Mouse (Mus musculus): ENCODE results near the gene Brd9. TPM values are rescaled to one million over a fixed set of nuclear protein-coding genes. Genes with fewer than 3 reads are reported as not detected.
"Not testable (repeated sequence)": the region's sequence is repeated elsewhere in the genome, so short reads cannot be mapped to it uniquely, and the experiment has no call there.

The Brd9 gene
- polyA plus RNA-seq, 1 experiment from 2014 or later, result 55.3 TPM

DNA sequence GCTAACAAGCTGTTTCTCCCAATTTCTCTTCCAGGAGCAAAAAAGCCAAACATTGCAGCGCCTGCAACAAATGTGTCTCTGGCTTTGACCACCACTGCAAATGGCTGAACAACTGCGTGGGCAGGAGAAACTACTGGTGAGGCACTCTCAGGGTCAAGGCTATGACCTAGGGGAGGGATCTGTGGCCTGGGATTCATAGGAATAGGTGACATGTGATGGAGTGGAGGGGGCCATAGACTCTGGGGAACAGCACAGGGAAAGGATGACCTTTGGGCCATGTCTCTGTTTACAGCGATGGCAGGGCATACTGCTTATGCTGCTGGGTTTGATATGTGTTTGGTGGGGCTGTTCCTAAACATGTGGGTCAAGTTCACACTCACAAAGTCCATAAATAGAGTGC, 36.9 kb downstream of the Brd9 start:
- Histone ChIP-seq H3K9ac (ENCODE audit: low read length) (no peak overlapping the region), H3K4me3 (ENCODE audit: low read length) (no peak overlapping the region), H3K36me3 (ENCODE audit: control insufficient read depth, insufficient read depth, low read length) (no peaks in the 10 kb centered on the region), H3K4me2 (ENCODE audit: low read depth, low read length) (no peak overlapping the region), H3K27ac (ENCODE audit: low read length) (no peak overlapping the region), H3K4me1 (replicated peaks; ENCODE audit: control insufficient read depth, insufficient read depth, low read length) (peaks cover 7% of the 10 kb centered on the region), H3K27me3 (ENCODE audit: control insufficient read depth, insufficient read depth, low read depth, low read length) (no peaks in the 10 kb centered on the region), H3K9me3 (ENCODE audit: control insufficient read depth, low read length) (no peaks in the 10 kb centered on the region)
- no peak for ATAC-seq (ENCODE audit: low read depth)
- 74% methylated on average over 3 of the region's 3 CpGs for WGBS

DNA sequence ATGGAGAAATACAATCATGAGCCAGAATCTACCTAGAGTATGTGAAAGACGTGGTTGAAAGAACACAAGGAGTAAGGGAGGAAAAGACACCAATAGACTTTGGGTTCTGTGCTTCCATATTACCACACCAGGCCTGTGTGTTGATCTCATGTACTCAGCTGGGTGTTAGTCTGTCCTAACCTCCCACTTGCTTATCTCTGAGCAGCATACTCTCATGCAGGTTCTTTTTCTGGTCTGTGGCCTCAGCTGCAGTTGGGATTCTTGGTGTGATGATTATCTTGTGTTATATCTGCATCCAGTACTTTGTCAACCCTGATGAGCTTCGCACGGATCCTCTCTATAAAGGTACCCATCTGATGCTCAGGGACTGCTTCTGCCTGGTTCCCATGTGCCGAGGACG, 39.3 kb downstream of the Brd9 start:
- Histone ChIP-seq H3K4me3 (ENCODE audit: low read length) (no peak overlapping the region), H3K9ac (ENCODE audit: low read length) (no peak overlapping the region), H3K9me3 (ENCODE audit: control insufficient read depth, low read length) (no peaks in the 10 kb centered on the region), H3K4me1 (replicated peaks; ENCODE audit: control insufficient read depth, insufficient read depth, low read length) (no peaks in the 10 kb centered on the region), H3K27me3 (ENCODE audit: control insufficient read depth, insufficient read depth, low read depth, low read length) (no peaks in the 10 kb centered on the region), H3K36me3 (ENCODE audit: control insufficient read depth, insufficient read depth, low read length) (no peaks in the 10 kb centered on the region), H3K4me2 (ENCODE audit: low read depth, low read length) (no peak overlapping the region), H3K27ac (ENCODE audit: low read length) (no peak overlapping the region)
- 80% methylated on average over 5 of the region's 5 CpGs for WGBS
- ATAC-seq (ENCODE audit: low read depth), result no peak

DNA sequence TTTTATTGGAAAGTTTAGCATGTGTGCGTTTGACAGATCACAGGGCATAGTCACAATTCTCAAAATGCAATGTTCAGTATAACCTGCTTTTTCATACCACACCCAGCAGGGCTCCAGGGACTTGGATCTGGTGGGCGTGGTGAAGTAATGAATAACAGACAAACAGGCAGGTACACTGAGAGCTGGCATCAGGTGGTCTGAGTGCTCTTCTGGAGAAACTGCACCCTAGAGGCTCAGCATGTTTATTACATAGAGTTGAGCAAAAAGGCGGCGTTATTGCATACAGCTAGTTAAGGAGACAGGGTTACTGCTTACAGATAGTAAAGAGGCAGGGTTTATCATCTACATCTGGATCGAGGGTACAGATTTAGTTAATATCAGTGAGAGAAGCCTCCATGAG, 52.7 kb downstream of the Brd9 start:
- H3K27me3 ChIP-seq (ENCODE audit: control insufficient read depth, insufficient read depth, low read depth, low read length), result no peaks in the 10 kb centered on the region
- H3K27ac ChIP-seq (ENCODE audit: low read length), result no peak overlapping the region
- H3K9me3 ChIP-seq (ENCODE audit: control insufficient read depth, low read length), result no peaks in the 10 kb centered on the region
- no peak for ATAC-seq (ENCODE audit: low read depth)
- H3K4me1 ChIP-seq (replicated peaks; ENCODE audit: control insufficient read depth, insufficient read depth, low read length), result no peaks in the 10 kb centered on the region
- no peaks in the 10 kb centered on the region for H3K36me3 ChIP-seq (ENCODE audit: control insufficient read depth, insufficient read depth, low read length)
- H3K4me3 ChIP-seq (ENCODE audit: low read length), result no peak overlapping the region
- no peak overlapping the region for H3K4me2 ChIP-seq (ENCODE audit: low read depth, low read length)
- WGBS, result 76% methylated on average over 5 of the region's 5 CpGs
- no peak overlapping the region for H3K9ac ChIP-seq (ENCODE audit: low read length)

DNA sequence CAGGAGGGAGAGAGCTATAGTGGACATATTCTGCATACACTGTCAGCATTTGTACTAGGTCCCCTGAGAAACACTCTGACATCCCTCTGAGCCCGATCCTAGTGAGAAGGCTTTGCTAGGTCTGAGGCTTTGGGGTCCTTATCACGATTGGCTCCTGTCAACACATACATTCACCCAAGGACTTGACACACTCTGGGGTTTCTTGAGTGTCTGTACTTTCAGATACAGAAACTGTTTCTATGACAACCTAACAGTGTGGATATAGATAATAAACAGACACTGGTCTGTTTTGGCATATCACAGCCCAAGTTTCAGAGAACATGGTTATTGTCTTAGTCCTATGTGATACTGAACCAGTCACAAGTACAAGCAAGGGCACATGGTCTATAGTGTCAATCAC, 53.1 kb downstream of the Brd9 start:
- H3K9ac ChIP-seq (ENCODE audit: low read length), result no peak overlapping the region
- H3K4me3 ChIP-seq (ENCODE audit: low read length), result no peak overlapping the region
- no peaks in the 10 kb centered on the region for H3K36me3 ChIP-seq (ENCODE audit: control insufficient read depth, insufficient read depth, low read length)
- WGBS, result 33% methylated on average over 2 of the region's 2 CpGs
- H3K9me3 ChIP-seq (ENCODE audit: control insufficient read depth, low read length), result no peaks in the 10 kb centered on the region
- no peaks in the 10 kb centered on the region for H3K4me1 ChIP-seq (replicated peaks; ENCODE audit: control insufficient read depth, insufficient read depth, low read length)
- H3K27ac ChIP-seq (ENCODE audit: low read length), result no peak overlapping the region
- H3K4me2 ChIP-seq (ENCODE audit: low read depth, low read length), result no peak overlapping the region
- H3K27me3 ChIP-seq (ENCODE audit: control insufficient read depth, insufficient read depth, low read depth, low read length), result no peaks in the 10 kb centered on the region
- no peak for ATAC-seq (ENCODE audit: low read depth)

DNA sequence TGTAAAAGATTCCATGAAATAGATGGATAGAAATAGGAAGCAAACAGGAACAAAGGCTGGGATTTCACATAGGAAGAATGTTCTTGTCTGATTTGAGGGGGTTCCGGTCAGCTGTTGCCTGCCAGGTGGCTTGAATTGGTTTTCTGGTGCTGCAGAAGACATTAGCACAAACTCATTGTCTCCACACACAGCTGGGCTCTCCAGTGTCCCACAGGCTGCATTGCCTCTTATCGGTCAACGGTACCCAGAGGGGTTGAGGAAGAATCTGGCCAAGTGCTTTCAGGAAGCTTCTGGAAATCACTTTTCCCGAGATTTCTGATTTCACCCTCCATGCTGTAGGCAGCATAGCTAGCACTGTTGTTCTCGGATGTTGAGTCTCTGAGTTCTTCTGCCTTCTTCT, 53.7 kb downstream of the Brd9 start:
- no peaks in the 10 kb centered on the region for H3K9me3 ChIP-seq (ENCODE audit: control insufficient read depth, low read length)
- H3K9ac ChIP-seq (ENCODE audit: low read length), result no peak overlapping the region
- no peak overlapping the region for H3K4me3 ChIP-seq (ENCODE audit: low read length)
- no peaks in the 10 kb centered on the region for H3K36me3 ChIP-seq (ENCODE audit: control insufficient read depth, insufficient read depth, low read length)
- no peak for ATAC-seq (ENCODE audit: low read depth)
- H3K4me2 ChIP-seq (ENCODE audit: low read depth, low read length), result no peak overlapping the region
- WGBS, result 74% methylated on average over 5 of the region's 5 CpGs
- no peaks in the 10 kb centered on the region for H3K4me1 ChIP-seq (replicated peaks; ENCODE audit: control insufficient read depth, insufficient read depth, low read length)
- no peak overlapping the region for H3K27ac ChIP-seq (ENCODE audit: low read length)
- no peaks in the 10 kb centered on the region for H3K27me3 ChIP-seq (ENCODE audit: control insufficient read depth, insufficient read depth, low read depth, low read length)

DNA sequence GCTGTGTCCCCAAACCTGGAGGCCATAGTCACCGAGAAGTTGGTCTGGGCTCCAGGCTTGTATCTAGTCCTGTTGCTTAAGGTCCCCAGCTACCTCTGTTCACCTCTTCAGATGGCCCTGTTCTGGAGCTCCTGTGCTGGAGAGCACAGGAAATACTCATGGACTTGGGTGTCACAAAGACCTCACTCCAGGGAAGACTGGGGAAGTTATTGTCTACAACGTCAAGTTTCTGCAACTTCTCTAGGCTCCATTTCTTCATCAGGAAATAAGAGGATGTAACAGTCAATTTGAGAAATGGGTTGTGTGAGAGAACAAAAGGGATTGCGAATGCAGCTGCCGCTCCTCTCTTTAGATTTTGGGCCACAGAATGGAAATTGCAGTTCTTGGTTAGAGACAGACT, 58.8 kb downstream of the Brd9 start:
- no peaks in the 10 kb centered on the region for H3K36me3 ChIP-seq (ENCODE audit: control insufficient read depth, insufficient read depth, low read length)
- no peak overlapping the region for H3K4me3 ChIP-seq (ENCODE audit: low read length)
- ATAC-seq (ENCODE audit: low read depth), result no peak
- no peaks in the 10 kb centered on the region for H3K9me3 ChIP-seq (ENCODE audit: control insufficient read depth, low read length)
- H3K9ac ChIP-seq (ENCODE audit: low read length), result no peak overlapping the region
- no peak overlapping the region for H3K27ac ChIP-seq (ENCODE audit: low read length)
- no peaks in the 10 kb centered on the region for H3K4me1 ChIP-seq (replicated peaks; ENCODE audit: control insufficient read depth, insufficient read depth, low read length)
- WGBS, result 70% methylated on average over 4 of the region's 4 CpGs
- H3K4me2 ChIP-seq (ENCODE audit: low read depth, low read length), result no peak overlapping the region
- no peaks in the 10 kb centered on the region for H3K27me3 ChIP-seq (ENCODE audit: control insufficient read depth, insufficient read depth, low read depth, low read length)

DNA sequence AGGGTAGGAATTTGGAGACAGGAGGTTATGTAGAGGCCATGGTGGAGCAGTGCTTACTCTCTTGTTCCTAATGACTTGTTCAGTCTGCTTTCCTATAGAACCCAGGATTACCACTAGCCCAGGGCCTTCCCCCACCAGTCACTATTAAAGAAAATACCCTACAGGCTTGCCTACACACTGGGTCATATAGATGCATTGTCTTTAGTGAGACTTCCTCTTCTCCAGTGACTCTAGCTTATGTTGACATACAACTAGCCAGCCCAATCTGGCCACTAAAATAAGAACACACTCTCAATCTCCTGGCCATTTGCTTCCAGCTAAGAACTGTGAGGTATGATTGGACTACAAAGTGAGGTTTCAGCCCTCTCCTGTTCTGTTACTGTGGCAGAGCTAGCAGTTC, 62.9 kb downstream of the Brd9 start:
- no peak for ATAC-seq (ENCODE audit: low read depth)
- Histone ChIP-seq H3K4me1 (replicated peaks; ENCODE audit: control insufficient read depth, insufficient read depth, low read length) (no peaks in the 10 kb centered on the region), H3K4me2 (ENCODE audit: low read depth, low read length) (no peak overlapping the region), H3K36me3 (ENCODE audit: control insufficient read depth, insufficient read depth, low read length) (no peaks in the 10 kb centered on the region), H3K27ac (ENCODE audit: low read length) (no peak overlapping the region), H3K27me3 (ENCODE audit: control insufficient read depth, insufficient read depth, low read depth, low read length) (no peaks in the 10 kb centered on the region), H3K9ac (ENCODE audit: low read length) (no peak overlapping the region), H3K9me3 (ENCODE audit: control insufficient read depth, low read length) (no peaks in the 10 kb centered on the region), H3K4me3 (ENCODE audit: low read length) (no peak overlapping the region)

DNA sequence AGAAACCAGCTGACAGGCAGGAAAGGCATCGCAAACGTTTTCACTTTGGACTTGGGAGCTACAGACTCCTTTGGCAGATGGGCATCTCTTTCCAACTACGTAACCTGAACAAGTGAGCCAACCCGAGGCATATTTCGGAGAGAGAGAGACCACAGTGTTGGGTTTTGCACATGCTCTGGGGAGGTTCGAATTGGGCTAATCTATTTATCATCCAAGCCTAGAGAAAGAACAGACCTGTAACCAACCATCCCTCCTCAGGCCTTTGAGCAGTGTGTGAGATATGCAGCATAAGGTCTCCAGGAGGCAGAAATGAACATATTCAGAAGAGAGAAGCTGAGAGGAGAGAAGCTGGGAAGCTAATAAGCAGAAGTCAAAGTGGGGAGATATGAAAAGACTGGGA, 63.4 kb downstream of the Brd9 start:
- H3K4me2 ChIP-seq (ENCODE audit: low read depth, low read length), result no peak overlapping the region
- ATAC-seq (ENCODE audit: low read depth), result no peak
- no peak overlapping the region for H3K4me3 ChIP-seq (ENCODE audit: low read length)
- H3K9me3 ChIP-seq (ENCODE audit: control insufficient read depth, low read length), result no peaks in the 10 kb centered on the region
- WGBS, result 75% methylated on average over 6 of the region's 6 CpGs
- H3K36me3 ChIP-seq (ENCODE audit: control insufficient read depth, insufficient read depth, low read length), result no peaks in the 10 kb centered on the region
- no peak overlapping the region for H3K27ac ChIP-seq (ENCODE audit: low read length)
- H3K9ac ChIP-seq (ENCODE audit: low read length), result no peak overlapping the region
- no peaks in the 10 kb centered on the region for H3K4me1 ChIP-seq (replicated peaks; ENCODE audit: control insufficient read depth, insufficient read depth, low read length)
- H3K27me3 ChIP-seq (ENCODE audit: control insufficient read depth, insufficient read depth, low read depth, low read length), result no peaks in the 10 kb centered on the region

DNA sequence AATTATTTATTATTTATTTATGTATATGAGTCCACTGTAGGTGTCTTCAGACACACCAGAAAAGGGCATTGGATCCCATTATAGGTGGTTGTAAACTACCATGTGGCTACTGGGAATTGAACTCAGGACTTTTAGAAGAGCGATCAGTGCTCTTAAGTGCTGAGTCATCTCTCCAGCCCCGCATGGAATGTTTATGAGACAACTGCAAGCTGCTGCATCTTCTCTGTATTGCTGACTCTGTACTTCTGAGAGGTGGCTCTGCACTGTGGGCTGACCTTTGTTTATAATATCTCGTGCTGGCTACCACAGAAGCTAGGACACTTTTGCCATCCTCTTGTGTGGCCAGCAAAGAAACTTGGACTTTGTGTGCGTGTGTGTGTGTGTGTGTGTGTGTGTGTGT, 63.9 kb downstream of the Brd9 start:
- no peak overlapping the region for H3K9ac ChIP-seq (ENCODE audit: low read length)
- no peaks in the 10 kb centered on the region for H3K27me3 ChIP-seq (ENCODE audit: control insufficient read depth, insufficient read depth, low read depth, low read length)
- H3K27ac ChIP-seq (ENCODE audit: low read length), result no peak overlapping the region
- WGBS, result 56% methylated on average over 4 of the region's 4 CpGs
- no peak overlapping the region for H3K4me2 ChIP-seq (ENCODE audit: low read depth, low read length)
- no peaks in the 10 kb centered on the region for H3K9me3 ChIP-seq (ENCODE audit: control insufficient read depth, low read length)
- no peaks in the 10 kb centered on the region for H3K36me3 ChIP-seq (ENCODE audit: control insufficient read depth, insufficient read depth, low read length)
- no peak; the same call in 1 of the 2 replicates for ATAC-seq (ENCODE audit: low read depth)
- H3K4me1 ChIP-seq (replicated peaks; ENCODE audit: control insufficient read depth, insufficient read depth, low read length), result no peaks in the 10 kb centered on the region
- H3K4me3 ChIP-seq (ENCODE audit: low read length), result no peak overlapping the region

DNA sequence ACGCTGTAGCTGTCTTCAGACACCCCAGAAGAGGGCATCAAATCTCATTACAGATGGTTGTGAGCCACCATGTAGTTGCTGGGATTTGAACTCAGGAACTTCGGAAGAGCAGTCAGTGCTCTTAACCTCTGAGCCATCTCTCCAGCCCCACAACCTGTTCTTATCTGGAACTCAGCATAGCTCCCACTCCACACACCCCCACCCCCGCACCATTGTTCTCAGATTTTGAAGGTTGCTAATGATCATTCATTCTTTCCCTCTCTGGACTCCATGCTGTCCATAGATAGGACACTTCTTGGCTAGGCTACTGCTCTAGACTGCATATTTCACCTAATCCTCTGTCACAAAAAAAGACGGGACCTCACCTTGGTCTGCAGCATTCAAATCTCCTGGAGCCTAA, 69.3 kb downstream of the Brd9 start:
- 79% methylated on average over 4 of the region's 4 CpGs for WGBS
- ATAC-seq (ENCODE audit: low read depth), result not testable (repeated sequence)
- H3K27me3 ChIP-seq (ENCODE audit: control insufficient read depth, insufficient read depth, low read depth, low read length), result peaks cover 14% of the 10 kb centered on the region

More for the DNA sequence above, 69.3 kb downstream of the Brd9 start:
- not testable (repeated sequence) for H3K27ac ChIP-seq (ENCODE audit: low read length); H3K4me2 ChIP-seq (ENCODE audit: low read depth, low read length); H3K4me1 ChIP-seq (replicated peaks; ENCODE audit: control insufficient read depth, insufficient read depth, low read length); H3K36me3 ChIP-seq (ENCODE audit: control insufficient read depth, insufficient read depth, low read length); H3K9me3 ChIP-seq (ENCODE audit: control insufficient read depth, low read length); H3K9ac ChIP-seq (ENCODE audit: low read length); H3K4me3 ChIP-seq (ENCODE audit: low read length)
